Mouse (Mus musculus) ES-CJ7 (cell line): Measurements from ENCODE around the gene Efr3b.
A peak's percentile ranks its signal among the peaks of the same experiment; 100 is the strongest.

Experiments
- DNase-seq: peaks from one replicate; pipeline ENCODE4 v3.0.0; 2011; ENCODE audit warnings: low read depth, low spot score

The Efr3b gene

DNA sequence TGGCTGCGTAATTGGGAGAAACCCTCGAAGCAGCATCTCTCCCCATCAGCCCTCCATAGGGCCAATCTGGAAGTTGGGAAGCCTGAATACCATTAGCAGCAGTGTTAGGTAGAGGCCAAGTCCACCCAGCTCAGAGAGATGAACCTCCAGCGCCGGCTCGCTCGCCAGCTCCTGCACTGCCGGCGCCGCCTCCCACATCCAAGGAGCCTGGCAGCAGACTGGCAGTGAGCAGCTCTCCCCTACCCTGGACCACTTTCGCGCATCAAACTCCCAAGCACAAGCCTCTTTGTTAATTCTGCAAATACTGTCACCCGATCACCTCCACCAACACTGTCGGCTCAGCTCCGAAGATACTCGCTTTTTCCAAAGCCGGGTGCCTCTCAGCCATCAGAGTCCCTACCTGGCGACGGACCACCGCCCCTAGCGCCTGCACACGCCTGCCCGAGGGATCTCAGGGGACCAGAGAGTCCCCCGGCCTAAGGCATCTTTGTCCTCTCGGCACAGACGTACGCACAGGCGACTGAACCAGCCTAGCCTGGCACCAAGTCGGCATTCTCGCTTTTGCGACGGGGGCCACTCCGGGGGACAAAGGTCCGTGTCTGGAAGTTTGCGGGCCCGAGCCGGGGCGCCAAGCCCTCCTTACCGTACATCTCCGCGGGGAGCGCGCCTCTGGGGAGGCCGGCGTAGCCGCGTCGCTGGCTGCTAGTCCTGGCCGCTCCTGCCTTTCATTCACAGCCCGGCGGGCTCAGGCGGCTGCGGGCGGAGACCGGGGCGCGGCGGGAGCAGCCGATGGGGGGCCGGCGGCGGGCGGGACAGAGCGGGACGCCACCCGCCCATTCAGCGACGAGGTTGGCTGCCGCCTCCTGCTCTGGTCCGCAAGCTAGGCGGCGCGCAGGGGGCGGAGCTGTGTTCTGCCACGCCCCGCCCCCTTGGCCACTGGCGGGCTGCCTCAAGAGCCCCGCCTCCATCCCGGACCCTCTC is at the start of gene Efr3b:
Gene Efr3b (minus strand): TSS at position 855 of the 981 bp plus-strand sequence.
- DNase-seq: peak; percentile 87

GRCm38 (mm10) chr12:4083441-4083840 is 44.7 kb upstream of the Efr3b start:
- no peak for DNase-seq

DNA sequence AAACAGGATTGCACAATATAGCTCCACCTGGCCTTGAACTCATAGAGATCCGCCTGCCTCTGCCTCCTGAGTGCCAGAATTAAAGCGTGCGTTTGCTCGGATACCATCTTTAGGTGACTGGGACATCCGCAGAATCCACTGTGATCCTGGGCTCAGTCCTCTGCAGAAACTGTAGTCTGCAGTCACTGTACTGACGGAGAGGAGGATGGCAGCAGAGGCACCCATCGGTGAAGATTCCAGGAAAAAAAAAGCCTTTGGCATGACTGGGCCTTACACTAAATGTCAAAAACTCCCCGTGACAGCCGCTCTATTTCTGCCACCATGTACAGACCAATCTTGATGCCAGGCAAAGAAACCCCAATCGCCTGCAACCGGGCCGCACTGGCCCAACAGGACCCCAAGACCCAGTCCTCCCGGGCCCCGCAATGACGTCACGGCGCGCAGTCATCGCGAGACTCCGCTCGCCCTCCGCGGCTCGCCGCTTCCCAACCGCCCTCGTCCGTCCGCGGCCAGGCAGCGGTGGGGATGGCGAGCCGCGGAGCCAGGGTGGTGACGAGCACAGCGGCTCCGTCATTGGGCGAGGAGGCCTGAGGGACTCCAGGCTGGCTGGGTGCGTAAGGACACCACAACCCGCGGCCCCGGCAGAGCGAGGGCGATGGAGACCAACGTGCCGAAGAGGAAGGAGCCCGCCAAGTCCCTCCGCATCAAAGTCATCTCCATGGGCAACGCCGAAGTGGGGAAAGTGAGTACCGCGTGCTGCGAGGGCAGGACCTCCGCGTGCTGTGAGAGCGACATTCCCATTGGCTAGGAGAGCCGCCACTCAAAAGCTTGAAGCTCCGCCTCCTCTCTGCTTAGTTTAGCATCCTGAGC is 43.7 kb upstream of the Efr3b start, which contains the start of gene Dnajc27:
Gene Dnajc27 (plus strand): TSS at position 452 of the 870 bp plus-strand sequence.
- DNase-seq: peak; percentile 98

GRCm38 (mm10) chr12:4080311-4080710 is 41.6 kb upstream of the Efr3b start:
- peak; percentile 70 for DNase-seq

DNA sequence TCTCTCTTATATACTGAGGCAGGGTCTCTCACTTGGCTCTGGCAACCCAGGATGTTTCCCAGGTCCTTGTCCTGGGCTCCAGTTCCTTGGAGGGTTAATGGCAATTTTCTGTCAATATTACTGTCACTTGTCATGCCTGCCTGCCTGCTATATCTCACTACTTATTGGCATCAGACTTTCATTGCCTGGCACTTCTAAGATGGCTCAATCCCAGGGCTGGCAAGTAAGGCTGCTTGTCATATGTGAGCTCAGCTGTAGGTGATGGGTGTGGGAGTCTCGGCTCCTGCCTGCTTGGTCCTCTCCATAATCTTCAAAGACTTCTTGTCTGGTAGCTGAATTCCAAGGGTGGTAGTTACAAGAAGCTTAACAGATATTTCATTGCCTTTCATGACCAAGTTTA is 39.4 kb upstream of the Efr3b start:
- no peak for DNase-seq

DNA sequence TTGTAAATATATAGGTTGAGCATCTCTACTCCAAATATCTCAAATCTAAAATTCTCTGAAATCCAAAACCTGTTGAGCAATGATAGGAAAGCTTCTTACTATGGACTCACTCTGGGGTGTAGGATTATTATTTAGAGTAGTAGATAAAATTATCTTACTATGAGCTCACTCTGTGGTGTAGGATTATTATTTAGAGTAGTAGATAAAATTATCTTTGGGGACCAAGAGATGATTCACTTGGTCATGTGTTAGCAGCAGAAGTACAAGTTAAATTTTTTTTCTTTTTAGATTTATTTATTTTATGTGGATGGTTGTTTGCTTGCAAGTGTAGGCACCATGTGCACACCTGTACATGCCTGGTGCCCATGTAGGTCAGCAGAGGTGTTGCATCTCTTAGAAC is 37.7 kb upstream of the Efr3b start:
- DNase-seq: no peak

GRCm38 (mm10) chr12:4075407-4075806 is 36.7 kb upstream of the Efr3b start:
- no peak for DNase-seq

GRCm38 (mm10) chr12:4071671-4072070 is 33.0 kb upstream of the Efr3b start:
- DNase-seq: no peak

DNA sequence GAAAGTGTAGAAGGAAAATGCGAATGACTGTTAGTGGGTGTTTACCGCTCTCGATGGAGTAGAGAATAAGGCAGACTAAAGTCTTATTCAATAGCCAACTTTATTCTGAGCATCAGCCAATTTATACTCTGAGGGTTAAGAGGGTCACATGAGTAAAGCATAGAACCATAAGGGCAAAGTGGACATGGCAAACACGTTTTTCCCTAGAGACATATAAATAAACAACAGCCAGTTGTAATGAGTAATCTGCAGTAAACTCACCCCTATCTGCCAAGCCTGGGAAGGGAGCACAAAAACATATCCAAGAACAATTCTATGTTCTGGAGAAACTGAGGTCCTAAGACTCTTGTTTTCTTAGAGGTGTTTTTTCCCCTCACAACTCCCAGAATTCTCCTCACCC is 29.8 kb upstream of the Efr3b start:
- DNase-seq: no peak

- DNase-seq: no peak
These were observed 28.2 kb upstream of the Efr3b start for GRCm38 (mm10) chr12:4066681-4067459.

DNA sequence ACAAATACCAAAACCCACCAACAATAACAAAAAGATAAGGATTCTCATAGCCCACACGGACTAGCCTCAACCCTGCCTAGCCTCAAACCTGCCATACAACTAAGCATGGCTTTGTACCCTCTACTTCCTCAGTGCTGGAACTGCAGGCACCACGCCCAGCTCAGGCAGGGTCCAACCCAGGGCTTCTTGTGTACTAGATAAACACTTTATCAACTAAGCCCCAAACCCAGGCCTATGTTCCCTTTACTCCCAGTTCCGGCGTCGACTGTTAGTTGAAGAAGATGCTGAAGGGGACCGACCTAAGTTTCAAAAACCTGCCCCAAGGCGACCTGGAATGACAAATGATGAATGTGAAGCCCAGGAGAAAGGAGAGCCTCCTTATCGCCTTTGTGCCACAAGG is 27.2 kb upstream of the Efr3b start:
- no peak for DNase-seq

GRCm38 (mm10) chr12:4065498-4065897 is 26.8 kb upstream of the Efr3b start:
- DNase-seq: no peak

GRCm38 (mm10) chr12:4059683-4060082 is 21.0 kb upstream of the Efr3b start:
- DNase-seq: no peak

DNA sequence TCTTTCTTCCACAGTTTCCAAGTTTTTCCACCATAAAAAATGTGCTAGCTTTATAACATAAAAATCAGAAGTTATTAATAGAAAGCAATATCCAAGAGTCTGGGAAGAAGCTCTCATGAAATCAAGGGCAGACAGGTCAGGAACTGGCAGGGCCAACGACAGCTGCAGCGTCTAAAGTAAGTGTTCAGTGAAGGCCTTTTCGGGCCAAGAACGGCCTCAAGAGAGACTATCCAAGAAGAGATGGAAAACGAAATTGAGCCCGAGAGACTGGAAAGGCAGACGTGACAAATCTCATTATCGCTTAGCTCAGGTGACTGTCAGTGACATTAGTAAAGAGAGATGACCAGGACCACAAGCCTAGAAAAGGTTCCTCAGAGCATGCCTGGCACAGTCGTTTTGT is 19.6 kb upstream of the Efr3b start:
- no peak for DNase-seq

DNA sequence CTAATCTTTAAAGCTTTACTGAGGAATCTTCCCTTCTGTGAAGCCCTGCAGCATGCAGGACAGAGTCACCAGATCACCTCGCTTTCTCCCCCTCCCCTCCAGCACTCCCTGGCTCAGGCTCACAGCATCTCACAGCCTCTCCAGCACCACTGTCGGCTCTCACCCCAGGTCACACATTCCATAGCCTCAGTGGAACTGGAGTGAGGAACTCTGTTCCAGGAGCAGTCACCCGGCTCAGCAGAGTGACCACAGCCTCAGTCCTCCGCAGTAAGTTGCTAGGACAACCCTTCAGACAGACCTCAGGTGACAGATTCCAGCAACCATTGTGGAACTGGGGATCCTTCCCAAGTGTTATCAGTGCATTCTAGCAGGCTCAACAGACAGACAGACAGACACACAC is 16.1 kb upstream of the Efr3b start:
- DNase-seq: no peak

GRCm38 (mm10) chr12:4053643-4054042 is 14.9 kb upstream of the Efr3b start:
- no peak for DNase-seq

DNA sequence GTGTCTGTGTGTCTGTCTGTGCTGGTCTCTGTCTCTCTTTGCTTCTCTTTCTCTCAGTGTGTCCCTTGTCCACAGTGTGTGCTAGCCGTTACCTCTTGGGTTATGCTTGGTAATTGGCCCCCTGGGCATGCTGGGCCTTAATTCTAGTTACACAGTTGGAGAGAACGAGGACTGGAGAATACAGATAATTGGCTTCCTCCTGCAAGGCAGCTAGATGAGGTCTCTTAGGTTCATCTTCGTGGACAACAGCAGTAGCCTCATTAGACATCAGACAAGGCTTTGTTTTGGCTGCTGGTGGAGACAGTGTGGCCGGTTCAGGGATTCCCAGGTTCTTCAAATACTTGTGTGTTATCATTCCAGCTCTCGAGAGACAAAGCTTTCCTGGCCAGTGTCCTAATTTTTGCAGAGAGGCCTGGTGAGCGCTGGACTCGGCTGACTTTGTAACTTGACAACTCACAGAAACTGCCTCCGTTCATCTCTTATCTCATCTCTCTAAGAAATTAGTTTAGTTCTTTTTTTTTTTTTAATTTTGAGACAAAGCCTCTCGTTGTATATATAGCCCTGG is 12.2 kb upstream of the Efr3b start:
- DNase-seq: no peak

- DNase-seq: no peak
These were observed 9.3 kb upstream of the Efr3b start for GRCm38 (mm10) chr12:4048031-4048430.

GRCm38 (mm10) chr12:4045992-4046391 is 7.3 kb upstream of the Efr3b start:
- no peak for DNase-seq

DNA sequence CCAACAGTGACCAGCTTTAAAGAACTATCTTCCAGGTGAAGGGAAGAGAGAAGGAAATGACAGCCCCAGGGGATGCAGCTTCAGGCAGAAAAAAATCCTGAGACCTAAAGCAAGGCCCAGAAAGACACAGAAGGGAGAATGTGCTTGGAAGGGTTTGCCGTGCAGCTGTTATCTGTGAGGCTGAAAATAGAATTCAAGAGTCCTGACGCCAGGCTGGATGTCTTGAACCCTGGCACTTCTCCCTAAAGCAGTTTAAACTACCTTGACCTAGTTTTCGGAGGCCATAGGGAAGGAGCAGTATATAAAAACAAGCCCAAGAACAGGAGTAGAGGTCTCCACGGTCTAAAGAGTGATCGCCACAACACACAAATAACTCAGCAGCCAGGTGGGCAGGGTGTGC is 3.7 kb upstream of the Efr3b start:
- no peak for DNase-seq

GRCm38 (mm10) chr12:4039046-4039445 is 331 bp upstream of the Efr3b start:
- no peak for DNase-seq
